Mouse (Mus musculus) kidney, adult 2 months (tissue): ENCODE measurements at regions not wholly inside any gene's neighbourhood (a gene's known extent, or its start where the extent isn't known, plus 50 kb on each side); places are given as distances from the start of the nearest gene placed in this dataset.

Source experiments
- CTCF ChIP-seq: fragments of 200-500 bp; conservative IDR thresholded peaks from 2 replicates; pipeline ENCODE4 v1.5.1; 2011; ENCODE audit warnings: low read depth, mild to moderate bottlenecking, control low read depth, low read length, moderate library complexity, mixed read lengths; ENCODE audit not compliant: insufficient read depth, insufficient read length
- POLR2A ChIP-seq: fragments of 200-500 bp; IDR thresholded peaks from one replicate; pipeline ENCODE4 v1.6.1; 2011; ENCODE audit warnings: low read depth, low read length, control low read depth

DNA sequence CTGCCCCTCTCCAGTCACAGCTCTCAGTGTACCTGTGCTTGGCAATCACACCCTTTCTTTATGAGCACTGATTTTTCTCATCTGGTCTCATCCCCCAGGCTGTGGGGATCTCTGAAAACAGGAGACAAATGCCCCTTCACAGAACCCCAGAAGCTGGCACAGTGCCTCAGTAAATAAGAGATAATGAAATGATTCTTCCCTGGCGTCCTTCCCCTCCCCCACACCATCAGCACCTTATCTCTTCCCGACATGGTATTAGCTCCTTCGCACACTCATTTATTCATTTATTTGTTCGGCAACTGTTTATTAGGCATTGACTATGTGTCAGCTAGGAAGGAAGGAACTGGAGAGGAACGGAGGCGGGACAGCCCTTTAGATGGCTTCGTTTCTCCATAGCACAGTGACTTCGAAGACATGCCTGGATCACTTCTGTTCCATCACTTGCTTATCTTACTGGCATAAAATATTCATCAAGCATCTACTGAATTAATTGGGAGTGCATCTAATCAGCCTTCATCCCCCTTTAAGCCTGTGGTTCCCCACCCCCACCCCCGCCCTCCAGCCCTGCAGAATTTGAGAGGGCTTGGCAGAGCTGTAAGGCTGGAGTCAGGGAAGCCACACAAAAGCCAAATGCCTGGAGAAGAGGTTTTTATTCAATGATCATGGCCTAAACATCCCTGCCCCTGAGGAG, 51.6 kb upstream of the Tbc1d21 start:
- TF ChIP-seq POLR2A (no peak), CTCF (no peak)
